Mouse (Mus musculus): ENCODE results near the gene Coq10a. TPM values are rescaled to one million over a fixed set of nuclear protein-coding genes. Genes with fewer than 3 reads are reported as not detected.

The Coq10a gene
- polyA plus RNA-seq, 1 experiment from 2014 or later, result 23.8 TPM

GRCm38 (mm10) chr10:128377940-128378448, 9.2 kb upstream of the Coq10a start:
- Histone ChIP-seq H3K27me3 (ENCODE audit: control insufficient read depth, insufficient read depth, low read length) (no peaks in the 10 kb centered on the region), H3K27ac (ENCODE audit: low read depth, low read length) (peak overlapping the region; percentile 90), H3K4me3 (ENCODE audit: low read depth, low read length) (peak overlapping the region; percentile 99), H3K9me3 (ENCODE audit: control insufficient read depth, low read length) (no peaks in the 10 kb centered on the region), H3K36me3 (ENCODE audit: control insufficient read depth, insufficient read depth, low read length) (peaks cover 12% of the 10 kb centered on the region), H3K9ac (ENCODE audit: low read depth, low read length) (peak overlapping the region; percentile 97), H3K4me1 (replicated peaks; ENCODE audit: control insufficient read depth, insufficient read depth, low read length) (peaks cover 2% of the 10 kb centered on the region; the same call in 1 of the 2 replicates), H3K4me2 (replicated peaks; ENCODE audit: low read depth, low read length) (peak overlapping the region; percentile 81)
- no peak for DNase-seq (ENCODE audit: low spot score)
- WGBS, result 56% methylated on average over 14 of the region's 14 CpGs
- ATAC-seq (ENCODE audit: low FRiP score), result no peak

- WGBS, result under 1% methylated on average over 44 of the region's 47 CpGs
- Histone ChIP-seq H3K9me3 (ENCODE audit: control insufficient read depth, low read length) (no peaks in the 10 kb centered on the region), H3K36me3 (ENCODE audit: control insufficient read depth, insufficient read depth, low read length) (peaks cover 8% of the 10 kb centered on the region; the same call in 1 of the 2 replicates), H3K9ac (ENCODE audit: low read depth, low read length) (peak overlapping the region; percentile 97), H3K4me1 (replicated peaks; ENCODE audit: control insufficient read depth, insufficient read depth, low read length) (peaks cover 2% of the 10 kb centered on the region; the same call in 1 of the 2 replicates), H3K4me3 (ENCODE audit: low read depth, low read length) (peak overlapping the region; percentile 99), H3K4me2 (replicated peaks; ENCODE audit: low read depth, low read length) (peak overlapping the region; percentile 81), H3K27ac (ENCODE audit: low read depth, low read length) (peak overlapping the region; percentile 90), H3K27me3 (ENCODE audit: control insufficient read depth, insufficient read depth, low read length) (no peaks in the 10 kb centered on the region)
- ATAC-seq (ENCODE audit: low FRiP score), result peak; percentile 72
- DNase-seq (ENCODE audit: low spot score), result peak; percentile 76
Measured at GRCm38 (mm10) chr10:128377222-128377939, 8.6 kb upstream of the Coq10a start.

GRCm38 (mm10) chr10:128376455-128377211, 7.8 kb upstream of the Coq10a start, which contains the start of gene Ankrd52:
TSS of gene Ankrd52 (plus strand) at chr10:128377115.
- ATAC-seq (ENCODE audit: low FRiP score), result peak; percentile 93
- Histone ChIP-seq H3K36me3 (ENCODE audit: control insufficient read depth, insufficient read depth, low read length) (peaks cover 4% of the 10 kb centered on the region; the same call in 1 of the 2 replicates), H3K9ac (ENCODE audit: low read depth, low read length) (peak within 1 kb of the TSS; percentile 97), H3K4me1 (replicated peaks; ENCODE audit: control insufficient read depth, insufficient read depth, low read length) (peaks cover 2% of the 10 kb centered on the region; the same call in 1 of the 2 replicates), H3K4me3 (ENCODE audit: low read depth, low read length) (peak within 1 kb of the TSS; percentile 99), H3K27ac (ENCODE audit: low read depth, low read length) (peak within 1 kb of the TSS; percentile 90), H3K27me3 (ENCODE audit: control insufficient read depth, insufficient read depth, low read length) (no peaks in the 10 kb centered on the region), H3K9me3 (ENCODE audit: control insufficient read depth, low read length) (no peaks in the 10 kb centered on the region), H3K4me2 (replicated peaks; ENCODE audit: low read depth, low read length) (peak within 1 kb of the TSS; percentile 81)
- DNase-seq (ENCODE audit: low spot score), result peak; percentile 89
- WGBS, result 0% methylated on average over 47 of the region's 73 CpGs

- Histone ChIP-seq H3K9ac (ENCODE audit: low read depth, low read length) (peak overlapping the region; percentile 97), H3K27ac (ENCODE audit: low read depth, low read length) (peak overlapping the region; percentile 90), H3K4me1 (replicated peaks; ENCODE audit: control insufficient read depth, insufficient read depth, low read length) (peaks cover 2% of the 10 kb centered on the region; the same call in 1 of the 2 replicates), H3K36me3 (ENCODE audit: control insufficient read depth, insufficient read depth, low read length) (peaks cover 4% of the 10 kb centered on the region; the same call in 1 of the 2 replicates), H3K27me3 (ENCODE audit: control insufficient read depth, insufficient read depth, low read length) (no peaks in the 10 kb centered on the region), H3K4me3 (ENCODE audit: low read depth, low read length) (peak overlapping the region; percentile 99), H3K9me3 (ENCODE audit: control insufficient read depth, low read length) (no peaks in the 10 kb centered on the region), H3K4me2 (replicated peaks; ENCODE audit: low read depth, low read length) (peak overlapping the region; percentile 81)
- 45% methylated on average over 4 of the region's 4 CpGs for WGBS
- ATAC-seq (ENCODE audit: low FRiP score) (no peak), DNase-seq (ENCODE audit: low spot score) (no peak)
Measured at GRCm38 (mm10) chr10:128376099-128376454, 7.3 kb upstream of the Coq10a start.

GRCm38 (mm10) chr10:128374393-128374792, 5.6 kb upstream of the Coq10a start:
- Histone ChIP-seq H3K27ac (ENCODE audit: low read depth, low read length) (no peak overlapping the region), H3K27me3 (ENCODE audit: control insufficient read depth, insufficient read depth, low read length) (no peaks in the 10 kb centered on the region), H3K9ac (ENCODE audit: low read depth, low read length) (no peak overlapping the region), H3K4me2 (replicated peaks; ENCODE audit: low read depth, low read length) (no peak overlapping the region), H3K4me3 (ENCODE audit: low read depth, low read length) (no peak overlapping the region), H3K9me3 (ENCODE audit: control insufficient read depth, low read length) (no peaks in the 10 kb centered on the region), H3K4me1 (replicated peaks; ENCODE audit: control insufficient read depth, insufficient read depth, low read length) (peaks cover 4% of the 10 kb centered on the region), H3K36me3 (ENCODE audit: control insufficient read depth, insufficient read depth, low read length) (peaks cover 3% of the 10 kb centered on the region; the same call in 1 of the 2 replicates)
- no peak for DNase-seq (ENCODE audit: low spot score)
- 85% methylated on average over 6 of the region's 6 CpGs for WGBS
- ATAC-seq (ENCODE audit: low FRiP score), result no peak

GRCm38 (mm10) chr10:128372989-128373748, 4.4 kb upstream of the Coq10a start:
- H3K4me2 ChIP-seq (replicated peaks; ENCODE audit: low read depth, low read length), result no peak overlapping the region
- H3K27ac ChIP-seq (ENCODE audit: low read depth, low read length), result no peak overlapping the region
- no peak for DNase-seq (ENCODE audit: low spot score)
- no peak overlapping the region for H3K9ac ChIP-seq (ENCODE audit: low read depth, low read length)
- peaks cover 4% of the 10 kb centered on the region for H3K4me1 ChIP-seq (replicated peaks; ENCODE audit: control insufficient read depth, insufficient read depth, low read length)
- ATAC-seq (ENCODE audit: low FRiP score), result no peak
- H3K27me3 ChIP-seq (ENCODE audit: control insufficient read depth, insufficient read depth, low read length), result no peaks in the 10 kb centered on the region
- H3K9me3 ChIP-seq (ENCODE audit: control insufficient read depth, low read length), result no peaks in the 10 kb centered on the region
- 83% methylated on average over 6 of the region's 6 CpGs for WGBS
- no peak overlapping the region for H3K4me3 ChIP-seq (ENCODE audit: low read depth, low read length)
- H3K36me3 ChIP-seq (ENCODE audit: control insufficient read depth, insufficient read depth, low read length), result no peaks in the 10 kb centered on the region

- no peak overlapping the region for H3K4me2 ChIP-seq (replicated peaks; ENCODE audit: low read depth, low read length)
- no peaks in the 10 kb centered on the region for H3K27me3 ChIP-seq (ENCODE audit: control insufficient read depth, insufficient read depth, low read length)
- H3K4me3 ChIP-seq (ENCODE audit: low read depth, low read length), result no peak overlapping the region
- WGBS, result 77% methylated on average over 5 of the region's 5 CpGs
- H3K27ac ChIP-seq (ENCODE audit: low read depth, low read length), result no peak overlapping the region
- DNase-seq (ENCODE audit: low spot score), result no peak
- no peak for ATAC-seq (ENCODE audit: low FRiP score)
- peaks cover 12% of the 10 kb centered on the region for H3K4me1 ChIP-seq (replicated peaks; ENCODE audit: control insufficient read depth, insufficient read depth, low read length)
- H3K9me3 ChIP-seq (ENCODE audit: control insufficient read depth, low read length), result no peaks in the 10 kb centered on the region
- H3K36me3 ChIP-seq (ENCODE audit: control insufficient read depth, insufficient read depth, low read length), result no peaks in the 10 kb centered on the region
- H3K9ac ChIP-seq (ENCODE audit: low read depth, low read length), result no peak overlapping the region
Measured at GRCm38 (mm10) chr10:128372142-128372541, 3.3 kb upstream of the Coq10a start.

- Histone ChIP-seq H3K36me3 (ENCODE audit: control insufficient read depth, insufficient read depth, low read length) (no peaks in the 10 kb centered on the region), H3K27me3 (ENCODE audit: control insufficient read depth, insufficient read depth, low read length) (no peaks in the 10 kb centered on the region), H3K4me1 (replicated peaks; ENCODE audit: control insufficient read depth, insufficient read depth, low read length) (peaks cover 12% of the 10 kb centered on the region), H3K27ac (ENCODE audit: low read depth, low read length) (no peak overlapping the region), H3K9me3 (ENCODE audit: control insufficient read depth, low read length) (no peaks in the 10 kb centered on the region), H3K9ac (ENCODE audit: low read depth, low read length) (no peak overlapping the region), H3K4me3 (ENCODE audit: low read depth, low read length) (no peak overlapping the region), H3K4me2 (replicated peaks; ENCODE audit: low read depth, low read length) (no peak overlapping the region)
- WGBS, result 63% methylated on average over 4 of the region's 4 CpGs
- ATAC-seq (ENCODE audit: low FRiP score) (no peak), DNase-seq (ENCODE audit: low spot score) (no peak)
Measured at GRCm38 (mm10) chr10:128370601-128371000, 1.8 kb upstream of the Coq10a start.

Data from hindbrain, embryonic 11.5 days (tissue).